Comparison of ENCODE assay signal across 22 mouse cellular contexts in genomic region chr13:28878692-28879091, GRCm38 (mm10).
A peak's percentile ranks its signal among the peaks of the same experiment; 100 is the strongest.
DNase-seq lines count a peak whose midpoint lies in the region; ATAC-seq lines count a peak whose summit lies in the region.
"Had no signal": no experiment of that assay in that cellular context is flagged by ENCODE, and none has a peak within 500 bp of the region (broad histone marks: within the 10 kb centered on the region; RNA-seq: fewer than 3 reads in every experiment).

No protein-coding gene starts in this region.

- 25% methylated on average over 3 of the region's 3 CpGs for WGBS in heart, embryonic 13.5 days
- WGBS in midbrain, embryonic 10.5 days: 87% methylated on average over 3 of the region's 3 CpGs
- WGBS in midbrain, embryonic 11.5 days: 86% methylated on average over 3 of the region's 3 CpGs

- no peak overlapping the region for H3K4me3 ChIP-seq in heart, embryonic 13.5 days
- H3K4me3 ChIP-seq in midbrain, embryonic 10.5 days: peak overlapping the region; percentile 3; the same call in 1 of the 2 replicates
- no peak overlapping the region for H3K4me3 ChIP-seq in midbrain, embryonic 11.5 days (ENCODE audit: low read depth, low read length)
- H3K4me3 ChIP-seq: hindbrain, embryonic 13.5 days; limb, embryonic 15.5 days; megakaryocyte, embryonic 14.5 days; myocyte; stomach, embryonic 15.5 days had no signal

- H3K27me3 ChIP-seq in heart, embryonic 13.5 days (replicated peaks): peaks cover 7% of the 10 kb centered on the region
- H3K27me3 ChIP-seq in midbrain, embryonic 10.5 days (ENCODE audit: low read depth, poor library complexity, severe bottlenecking): no peaks in the 10 kb centered on the region
- no peaks in the 10 kb centered on the region for H3K27me3 ChIP-seq in midbrain, embryonic 11.5 days (ENCODE audit: control insufficient read depth, insufficient read depth, low read length)
- H3K27me3 ChIP-seq: hindbrain, embryonic 13.5 days; limb, embryonic 15.5 days; stomach, embryonic 15.5 days had no signal

- no peak overlapping the region for H3K4me2 ChIP-seq in heart, embryonic 13.5 days
- H3K4me2 ChIP-seq in midbrain, embryonic 11.5 days: no peak overlapping the region
- H3K4me2 ChIP-seq: hindbrain, embryonic 13.5 days; limb, embryonic 15.5 days; lung, embryonic 14.5 days; stomach, embryonic 15.5 days had no signal

- DNase-seq in heart, adult 8-10 months (ENCODE audit: low spot score): no peak
- no peak for DNase-seq in midbrain, embryonic 10.5 days (ENCODE audit: low spot score)
- DNase-seq in midbrain, embryonic 11.5 days (ENCODE audit: low spot score, missing footprints): no peak
- peak; percentile 73 for DNase-seq in ovary, adult 18-20 months (ENCODE audit: low spot score)
- no peak for DNase-seq in ovary, postnatal 14 days (ENCODE audit: low spot score)
- DNase-seq in retina, postnatal 1 day: no peak
- DNase-seq: adrenal gland, postnatal 25 days; cerebellum, adult 8-10 months; cerebellum, postnatal 36 days; gastrocnemius, postnatal 14 days; heart, adult 18-20 months; kidney, adult 2 months; layer of hippocampus, adult 9-11 months; lung, embryonic 14.5 days had no signal

- 0 out of 2 replicates have a peak overlapping the region, but pooled peaks have one; percentile 16 for H3K27ac ChIP-seq in heart, embryonic 13.5 days (replicated peaks)
- H3K27ac ChIP-seq in midbrain, embryonic 10.5 days (replicated peaks): no peak overlapping the region
- no peak overlapping the region for H3K27ac ChIP-seq in midbrain, embryonic 11.5 days (ENCODE audit: low read depth, low read length)
- H3K27ac ChIP-seq: hindbrain, embryonic 13.5 days; limb, embryonic 15.5 days; liver, embryonic 14.5 days; stomach, embryonic 15.5 days had no signal

- no peak for ATAC-seq in heart, embryonic 13.5 days (ENCODE audit: extremely low read depth, insufficient number of reproducible peaks, low FRiP score, low TSS enrichment)
- no peak for ATAC-seq in midbrain, embryonic 11.5 days (ENCODE audit: low FRiP score)
- peak; percentile 33; the same call in 1 of the 2 replicates for ATAC-seq in granulocyte monocyte progenitor cell, adult 5-6 weeks (replicated peaks; ENCODE audit: poor library complexity, severe bottlenecking)

- no peaks in the 10 kb centered on the region for H3K9me3 ChIP-seq in heart, embryonic 13.5 days
- H3K9me3 ChIP-seq in midbrain, embryonic 10.5 days (replicated peaks): no peaks in the 10 kb centered on the region
- H3K9me3 ChIP-seq in midbrain, embryonic 11.5 days (ENCODE audit: control insufficient read depth, low read length): no peaks in the 10 kb centered on the region
- H3K9me3 ChIP-seq: hindbrain, embryonic 13.5 days; limb, embryonic 15.5 days; megakaryocyte, embryonic 14.5 days; stomach, embryonic 15.5 days had no signal

- no peak overlapping the region for H3K9ac ChIP-seq in heart, embryonic 13.5 days
- H3K9ac ChIP-seq in midbrain, embryonic 11.5 days (ENCODE audit: low read length): no peak overlapping the region
- H3K9ac ChIP-seq: hindbrain, embryonic 13.5 days; limb, embryonic 15.5 days; liver, embryonic 14.5 days; lung, embryonic 14.5 days; stomach, embryonic 15.5 days had no signal

- H3K4me1 ChIP-seq in heart, embryonic 13.5 days: peaks cover 55% of the 10 kb centered on the region
- peaks cover 67% of the 10 kb centered on the region for H3K4me1 ChIP-seq in midbrain, embryonic 10.5 days
- H3K4me1 ChIP-seq in midbrain, embryonic 11.5 days (ENCODE audit: control insufficient read depth, insufficient read depth, low read length): peaks cover 20% of the 10 kb centered on the region
- H3K4me1 ChIP-seq: megakaryocyte, embryonic 14.5 days had no signal

- no peaks in the 10 kb centered on the region for H3K36me3 ChIP-seq in heart, embryonic 13.5 days
- peaks cover 71% of the 10 kb centered on the region for H3K36me3 ChIP-seq in midbrain, embryonic 10.5 days
- H3K36me3 ChIP-seq in midbrain, embryonic 11.5 days (ENCODE audit: control insufficient read depth, insufficient read depth, low read length): peaks cover 5% of the 10 kb centered on the region; the same call in 1 of the 2 replicates
- H3K36me3 ChIP-seq: limb, embryonic 15.5 days; stomach, embryonic 15.5 days had no signal
